Mouse (Mus musculus): ENCODE results near the gene Fam210b. TPM values are rescaled to one million over a fixed set of nuclear protein-coding genes. Genes with fewer than 3 reads are reported as not detected.
"Not testable (repeated sequence)": the region's sequence is repeated elsewhere in the genome, so short reads cannot be mapped to it uniquely, and the experiment has no call there.

Gene Fam210b
- polyA plus RNA-seq, 1 experiment = 5.7 TPM

GRCm38 (mm10) chr2:172304118-172304708 lies 41.2 kb upstream of the Fam210b start:
- H3K27me3 ChIP-seq (ENCODE audit: control insufficient read depth, insufficient read depth, low read length, poor library complexity, severe bottlenecking) = no peaks in the 10 kb centered on the region
- no peak overlapping the region for H3K27ac ChIP-seq (ENCODE audit: insufficient read depth, low read length)
- peak; percentile 63; the same call in 1 of the 2 replicates for TF ChIP-seq EP300 (IDR thresholded peaks at IDR 0.05; ENCODE audit: insufficient read depth, low read depth, low read length)
- no peak for TF ChIP-seq CTCF (IDR thresholded peaks at IDR 0.05; ENCODE audit: low read depth, low read length)
- no peak for TF ChIP-seq POLR2A (IDR thresholded peaks at IDR 0.05; ENCODE audit: insufficient read depth, low read length)
- no peaks in the 10 kb centered on the region for H3K36me3 ChIP-seq (ENCODE audit: control insufficient read depth, insufficient read depth, low read length, poor library complexity, severe bottlenecking)
- H3K9me3 ChIP-seq (replicated peaks; ENCODE audit: control insufficient read depth, insufficient read depth, low read length, poor library complexity, severe bottlenecking) = peaks cover 4% of the 10 kb centered on the region
- H3K9ac ChIP-seq (ENCODE audit: low read depth, poor library complexity, severe bottlenecking) = no peak overlapping the region
- H3K4me1 ChIP-seq (ENCODE audit: control insufficient read depth, insufficient read depth, low read length) = peaks cover 6% of the 10 kb centered on the region
- no peak overlapping the region for H3K4me3 ChIP-seq (ENCODE audit: low read depth, low read length)

GRCm38 (mm10) chr2:172305546-172305945 lies 39.8 kb upstream of the Fam210b start:
- peak overlapping the region; percentile 12; the same call in 1 of the 2 replicates for H3K27ac ChIP-seq (ENCODE audit: insufficient read depth, low read length)
- not testable (repeated sequence) for H3K27me3 ChIP-seq (ENCODE audit: control insufficient read depth, insufficient read depth, low read length, poor library complexity, severe bottlenecking); H3K9me3 ChIP-seq (replicated peaks; ENCODE audit: control insufficient read depth, insufficient read depth, low read length, poor library complexity, severe bottlenecking); H3K4me1 ChIP-seq (ENCODE audit: control insufficient read depth, insufficient read depth, low read length); H3K4me3 ChIP-seq (ENCODE audit: low read depth, low read length); H3K36me3 ChIP-seq (ENCODE audit: control insufficient read depth, insufficient read depth, low read length, poor library complexity, severe bottlenecking); H3K9ac ChIP-seq (ENCODE audit: low read depth, poor library complexity, severe bottlenecking)
- TF ChIP-seq EP300 (IDR thresholded peaks at IDR 0.05; ENCODE audit: insufficient read depth, low read depth, low read length) = peak; percentile 79; the same call in 1 of the 2 replicates

GRCm38 (mm10) chr2:172306544-172306943 lies 38.8 kb upstream of the Fam210b start:
- H3K9me3 ChIP-seq (replicated peaks; ENCODE audit: control insufficient read depth, insufficient read depth, low read length, poor library complexity, severe bottlenecking) = peaks cover 4% of the 10 kb centered on the region
- H3K27ac ChIP-seq (ENCODE audit: insufficient read depth, low read length) = no peak overlapping the region

GRCm38 (mm10) chr2:172311731-172312130 lies 33.6 kb upstream of the Fam210b start:
- H3K4me3 ChIP-seq (ENCODE audit: low read depth, low read length) = no peak overlapping the region
- no peak overlapping the region for H3K27ac ChIP-seq (ENCODE audit: insufficient read depth, low read length)
- H3K9me3 ChIP-seq (replicated peaks; ENCODE audit: control insufficient read depth, insufficient read depth, low read length, poor library complexity, severe bottlenecking) = peaks cover under 1% of the 10 kb centered on the region; the same call in 1 of the 2 replicates
- H3K4me1 ChIP-seq (ENCODE audit: control insufficient read depth, insufficient read depth, low read length) = no peaks in the 10 kb centered on the region
- no peak overlapping the region for H3K9ac ChIP-seq (ENCODE audit: low read depth, poor library complexity, severe bottlenecking)
- no peak for TF ChIP-seq CTCF (IDR thresholded peaks at IDR 0.05; ENCODE audit: low read depth, low read length)
- no peak for TF ChIP-seq EP300 (IDR thresholded peaks at IDR 0.05; ENCODE audit: insufficient read depth, low read depth, low read length)
- no peak for TF ChIP-seq POLR2A (IDR thresholded peaks at IDR 0.05; ENCODE audit: insufficient read depth, low read length)
- H3K36me3 ChIP-seq (ENCODE audit: control insufficient read depth, insufficient read depth, low read length, poor library complexity, severe bottlenecking) = no peaks in the 10 kb centered on the region
- no peaks in the 10 kb centered on the region; the same call in 1 of the 2 replicates for H3K27me3 ChIP-seq (ENCODE audit: control insufficient read depth, insufficient read depth, low read length, poor library complexity, severe bottlenecking)

More at GRCm38 (mm10) chr2:172306544-172306943, 38.8 kb upstream of the Fam210b start:
- no peak overlapping the region for H3K9ac ChIP-seq (ENCODE audit: low read depth, poor library complexity, severe bottlenecking)
- no peaks in the 10 kb centered on the region for H3K36me3 ChIP-seq (ENCODE audit: control insufficient read depth, insufficient read depth, low read length, poor library complexity, severe bottlenecking)
- TF ChIP-seq EP300 (IDR thresholded peaks at IDR 0.05; ENCODE audit: insufficient read depth, low read depth, low read length) = no peak
- no peak for TF ChIP-seq POLR2A (IDR thresholded peaks at IDR 0.05; ENCODE audit: insufficient read depth, low read length)
- no peak for TF ChIP-seq CTCF (IDR thresholded peaks at IDR 0.05; ENCODE audit: low read depth, low read length)
- no peaks in the 10 kb centered on the region for H3K27me3 ChIP-seq (ENCODE audit: control insufficient read depth, insufficient read depth, low read length, poor library complexity, severe bottlenecking)
- H3K4me1 ChIP-seq (ENCODE audit: control insufficient read depth, insufficient read depth, low read length) = peaks cover 6% of the 10 kb centered on the region
- H3K4me3 ChIP-seq (ENCODE audit: low read depth, low read length) = no peak overlapping the region

GRCm38 (mm10) chr2:172320878-172321277 lies 24.5 kb upstream of the Fam210b start:
- no peaks in the 10 kb centered on the region; the same call in 1 of the 2 replicates for H3K27me3 ChIP-seq (ENCODE audit: control insufficient read depth, insufficient read depth, low read length, poor library complexity, severe bottlenecking)
- TF ChIP-seq EP300 (IDR thresholded peaks at IDR 0.05; ENCODE audit: insufficient read depth, low read depth, low read length) = no peak
- TF ChIP-seq POLR2A (IDR thresholded peaks at IDR 0.05; ENCODE audit: insufficient read depth, low read length) = no peak
- no peak for TF ChIP-seq CTCF (IDR thresholded peaks at IDR 0.05; ENCODE audit: low read depth, low read length)
- no peaks in the 10 kb centered on the region for H3K36me3 ChIP-seq (ENCODE audit: control insufficient read depth, insufficient read depth, low read length, poor library complexity, severe bottlenecking)

GRCm38 (mm10) chr2:172328248-172328647 lies 17.1 kb upstream of the Fam210b start:
- no peaks in the 10 kb centered on the region for H3K4me1 ChIP-seq (ENCODE audit: control insufficient read depth, insufficient read depth, low read length)
- no peak overlapping the region for H3K4me3 ChIP-seq (ENCODE audit: low read depth, low read length)
- H3K27ac ChIP-seq (ENCODE audit: insufficient read depth, low read length) = no peak overlapping the region
- H3K9ac ChIP-seq (ENCODE audit: low read depth, poor library complexity, severe bottlenecking) = no peak overlapping the region
- H3K27me3 ChIP-seq (ENCODE audit: control insufficient read depth, insufficient read depth, low read length, poor library complexity, severe bottlenecking) = no peaks in the 10 kb centered on the region
- H3K36me3 ChIP-seq (ENCODE audit: control insufficient read depth, insufficient read depth, low read length, poor library complexity, severe bottlenecking) = no peaks in the 10 kb centered on the region
- TF ChIP-seq CTCF (IDR thresholded peaks at IDR 0.05; ENCODE audit: low read depth, low read length) = peak; percentile 45
- no peak for TF ChIP-seq POLR2A (IDR thresholded peaks at IDR 0.05; ENCODE audit: insufficient read depth, low read length)
- no peaks in the 10 kb centered on the region for H3K9me3 ChIP-seq (replicated peaks; ENCODE audit: control insufficient read depth, insufficient read depth, low read length, poor library complexity, severe bottlenecking)

More at GRCm38 (mm10) chr2:172320878-172321277, 24.5 kb upstream of the Fam210b start:
- Histone ChIP-seq H3K4me3 (ENCODE audit: low read depth, low read length) (no peak overlapping the region), H3K4me1 (ENCODE audit: control insufficient read depth, insufficient read depth, low read length) (no peaks in the 10 kb centered on the region), H3K9me3 (replicated peaks; ENCODE audit: control insufficient read depth, insufficient read depth, low read length, poor library complexity, severe bottlenecking) (no peaks in the 10 kb centered on the region), H3K9ac (ENCODE audit: low read depth, poor library complexity, severe bottlenecking) (no peak overlapping the region), H3K27ac (ENCODE audit: insufficient read depth, low read length) (no peak overlapping the region)
